Mouse (Mus musculus) right cerebral cortex, postnatal 25 days (tissue): ENCODE data around the gene Lhfpl1.
"Not testable (repeated sequence)": the region's sequence is repeated elsewhere in the genome, so short reads cannot be mapped to it uniquely, and the experiment has no call there.

Experiments used
- DNase-seq: peaks from one replicate; pipeline ENCODE4 v3.0.0; 2022

Lhfpl1 gene

GRCm38 (mm10) chrX:145348377-145349203 is at the start of gene Lhfpl1:
TSS of gene Lhfpl1 (minus strand) at chrX:145349089.
- DNase-seq = no peak

GRCm38 (mm10) chrX:145371839-145372238 is 22.9 kb upstream of the Lhfpl1 start:
- DNase-seq = no peak

GRCm38 (mm10) chrX:145362527-145362926 is 13.6 kb upstream of the Lhfpl1 start:
- no peak for DNase-seq

GRCm38 (mm10) chrX:145342402-145342801 is 6.5 kb downstream of the Lhfpl1 start:
- DNase-seq = no peak

- DNase-seq = no peak
These were observed 12.7 kb downstream of the Lhfpl1 start for GRCm38 (mm10) chrX:145336141-145336540.

- DNase-seq = peak; percentile 4
These were observed 40.3 kb downstream of the Lhfpl1 start for GRCm38 (mm10) chrX:145308555-145308954.

GRCm38 (mm10) chrX:145307174-145307573 is 41.7 kb downstream of the Lhfpl1 start:
- DNase-seq = peak; percentile 8

GRCm38 (mm10) chrX:145300232-145300631 is 48.7 kb downstream of the Lhfpl1 start:
- not testable (repeated sequence) for DNase-seq

- DNase-seq = no peak
These were observed 76.7 kb downstream of the Lhfpl1 start for GRCm38 (mm10) chrX:145272209-145272608.

- DNase-seq = no peak
These were observed 77.1 kb downstream of the Lhfpl1 start for GRCm38 (mm10) chrX:145271768-145272167.

GRCm38 (mm10) chrX:145261803-145262202 is 87.1 kb downstream of the Lhfpl1 start:
- no peak for DNase-seq
